ENCODE assay signal across 24 mouse cellular contexts in genomic region chr6:135166262-135166661, GRCm38 (mm10). TPM values are rescaled to one million over a fixed set of nuclear protein-coding genes. Genes with fewer than 3 reads are reported as not detected.
A peak's percentile ranks its signal among the peaks of the same experiment; 100 is the strongest.
DNase-seq lines count a peak whose midpoint lies in the region; ATAC-seq and TF ChIP-seq lines count a peak whose summit lies in the region.
"Had no signal": no experiment of that assay in that cellular context is flagged by ENCODE, and none has a peak within 500 bp of the region (broad histone marks: within the 10 kb centered on the region; RNA-seq: fewer than 3 reads in every experiment).

No protein-coding gene starts in this region.

- H3K27ac ChIP-seq in heart, embryonic 13.5 days (replicated peaks) = no peak overlapping the region
- peak overlapping the region; percentile 69 for H3K27ac ChIP-seq in bone marrow, adult 2 months (ENCODE audit: control insufficient read depth, insufficient read depth, low read depth, low read length, poor library complexity)
- H3K27ac ChIP-seq in intestine, embryonic 15.5 days = no peak overlapping the region
- peak overlapping the region; percentile 96 for H3K27ac ChIP-seq in liver, embryonic 14.5 days
- H3K27ac ChIP-seq in forebrain, embryonic 14.5 days (ENCODE audit: low read depth, low read length) = no peak overlapping the region
- H3K27ac ChIP-seq: forebrain, embryonic 15.5 days; hindbrain, embryonic 15.5 days; macrophage; midbrain, embryonic 13.5 days; neural tube, embryonic 15.5 days had no signal

- no peak for DNase-seq in heart, adult 18-20 months
- DNase-seq in liver, embryonic 14.5 days (ENCODE audit: low read depth in 3 of 3, low spot score in 3 of 3) = peak in 1 of 3 experiments; percentile 42
- DNase-seq in forebrain, embryonic 14.5 days (ENCODE audit: low spot score) = no peak
- no peak for DNase-seq in gastrocnemius, postnatal 25 days
- DNase-seq: adrenal gland, postnatal 14 days; B cell, adult 2 months; cerebellum, postnatal 25 days; heart, postnatal 10 days; kidney, adult 8-10 months; kidney, postnatal 4 days; lung, adult 18-20 months; thymus, adult 18-20 months had no signal

- peak overlapping the region; percentile 71 for H3K4me2 ChIP-seq in heart, embryonic 13.5 days
- H3K4me2 ChIP-seq in intestine, embryonic 15.5 days (replicated peaks) = peak overlapping the region; percentile 90; the same call in 1 of the 2 replicates
- peak overlapping the region; percentile 92 for H3K4me2 ChIP-seq in liver, embryonic 14.5 days (ENCODE audit: low read depth)
- no peak overlapping the region for H3K4me2 ChIP-seq in forebrain, embryonic 14.5 days (ENCODE audit: low read length)
- H3K4me2 ChIP-seq: forebrain, embryonic 15.5 days; hindbrain, embryonic 15.5 days; midbrain, embryonic 13.5 days; neural tube, embryonic 15.5 days had no signal

- ATAC-seq in heart, embryonic 13.5 days (ENCODE audit: extremely low read depth, insufficient number of reproducible peaks, low FRiP score, low TSS enrichment) = no peak
- no peak for ATAC-seq in intestine, embryonic 15.5 days
- no peak for ATAC-seq in liver, embryonic 14.5 days (ENCODE audit: insufficient read depth)
- no peak for ATAC-seq in forebrain, embryonic 14.5 days
- ATAC-seq: forebrain, embryonic 15.5 days; midbrain, embryonic 13.5 days had no signal

- WGBS in heart, embryonic 13.5 days = 88% methylated on average over 3 of the region's 3 CpGs
- WGBS in bone marrow, adult 2 months = 64% methylated on average over 3 of the region's 3 CpGs
- WGBS in intestine, embryonic 15.5 days = 89% methylated on average over 3 of the region's 3 CpGs
- WGBS in liver, embryonic 14.5 days (ENCODE audit: insufficient replicate concordance) = 37% methylated on average over 3 of the region's 3 CpGs
- WGBS in forebrain, embryonic 14.5 days = 94% methylated on average over 3 of the region's 3 CpGs

- no peak overlapping the region for H3K9ac ChIP-seq in heart, embryonic 13.5 days
- no peak overlapping the region for H3K9ac ChIP-seq in intestine, embryonic 15.5 days
- peak overlapping the region; percentile 97 for H3K9ac ChIP-seq in liver, embryonic 14.5 days (replicated peaks)
- no peak overlapping the region for H3K9ac ChIP-seq in forebrain, embryonic 14.5 days (ENCODE audit: low read length)
- H3K9ac ChIP-seq: forebrain, embryonic 15.5 days; hindbrain, embryonic 15.5 days; midbrain, embryonic 13.5 days; neural tube, embryonic 15.5 days had no signal

- no peaks in the 10 kb centered on the region for H3K9me3 ChIP-seq in heart, embryonic 13.5 days
- H3K9me3 ChIP-seq in intestine, embryonic 15.5 days = no peaks in the 10 kb centered on the region
- H3K9me3 ChIP-seq in liver, embryonic 14.5 days (ENCODE audit: control insufficient read depth, low read length) = no peaks in the 10 kb centered on the region
- H3K9me3 ChIP-seq in forebrain, embryonic 14.5 days (replicated peaks; ENCODE audit: control insufficient read depth, low read length) = no peaks in the 10 kb centered on the region
- H3K9me3 ChIP-seq: forebrain, embryonic 15.5 days; hindbrain, embryonic 15.5 days; midbrain, embryonic 13.5 days; neural tube, embryonic 15.5 days had no signal

- H3K4me1 ChIP-seq in heart, embryonic 13.5 days = peaks cover 29% of the 10 kb centered on the region
- H3K4me1 ChIP-seq in bone marrow, adult 2 months (ENCODE audit: control insufficient read depth, insufficient read depth, low read length) = peaks cover 3% of the 10 kb centered on the region
- H3K4me1 ChIP-seq in intestine, embryonic 15.5 days (replicated peaks) = 0 out of 2 replicates have a peak, but pooled peaks cover 3% of the 10 kb centered on the region
- H3K4me1 ChIP-seq in liver, embryonic 14.5 days (replicated peaks; ENCODE audit: control insufficient read depth in 2 of 2, insufficient read depth in 2 of 2, low read length in 1 of 2) = peaks cover 48 to 50% of the 10 kb centered on the region in 2 experiments
- H3K4me1 ChIP-seq in forebrain, embryonic 14.5 days (ENCODE audit: control insufficient read depth, insufficient read depth, low read length) = no peaks in the 10 kb centered on the region; the same call in 1 of the 2 replicates

- no peak for TF ChIP-seq POLR2A in bone marrow, adult 2 months (IDR thresholded peaks at IDR 0.05; ENCODE audit: borderline replicate concordance, control insufficient read depth, low read depth, low read length)

- H3K4me3 ChIP-seq in heart, embryonic 13.5 days = no peak overlapping the region
- peak overlapping the region; percentile 27 for H3K4me3 ChIP-seq in bone marrow, adult 2 months (replicated peaks; ENCODE audit: control insufficient read depth, low read depth, low read length)
- H3K4me3 ChIP-seq in intestine, embryonic 15.5 days (replicated peaks) = no peak overlapping the region
- peak overlapping the region; percentile 90 to 91 for H3K4me3 ChIP-seq in liver, embryonic 14.5 days (ENCODE audit: insufficient read depth in 1 of 2, low read depth in 2 of 2, low read length in 2 of 2)
- H3K4me3 ChIP-seq in forebrain, embryonic 14.5 days (ENCODE audit: low read depth, low read length) = no peak overlapping the region
- H3K4me3 ChIP-seq: forebrain, embryonic 15.5 days; hindbrain, embryonic 15.5 days; midbrain, embryonic 13.5 days; myocyte; neural tube, embryonic 15.5 days had no signal

- no peak for TF ChIP-seq CTCF in bone marrow, adult 2 months (IDR thresholded peaks at IDR 0.05; ENCODE audit: control insufficient read depth, insufficient read depth, low read length)
- TF ChIP-seq CTCF in liver, embryonic 14.5 days (IDR thresholded peaks at IDR 0.05; ENCODE audit: low read depth) = no peak

- H3K36me3 ChIP-seq in heart, embryonic 13.5 days = 0 out of 2 replicates have a peak, but pooled peaks cover 2% of the 10 kb centered on the region
- H3K36me3 ChIP-seq in intestine, embryonic 15.5 days = no peaks in the 10 kb centered on the region
- peaks cover 28% of the 10 kb centered on the region for H3K36me3 ChIP-seq in liver, embryonic 14.5 days (replicated peaks; ENCODE audit: control insufficient read depth, insufficient read depth, low read depth)
- H3K36me3 ChIP-seq in forebrain, embryonic 14.5 days (ENCODE audit: control insufficient read depth, insufficient read depth, low read length) = no peaks in the 10 kb centered on the region
- H3K36me3 ChIP-seq: forebrain, embryonic 15.5 days; hindbrain, embryonic 15.5 days; midbrain, embryonic 13.5 days; neural tube, embryonic 15.5 days had no signal

- H3K27me3 ChIP-seq in heart, embryonic 13.5 days (replicated peaks) = no peaks in the 10 kb centered on the region
- H3K27me3 ChIP-seq in intestine, embryonic 15.5 days (replicated peaks) = no peaks in the 10 kb centered on the region
- H3K27me3 ChIP-seq in liver, embryonic 14.5 days (ENCODE audit: control insufficient read depth, insufficient read depth, low read length) = no peaks in the 10 kb centered on the region
- H3K27me3 ChIP-seq in forebrain, embryonic 14.5 days (replicated peaks; ENCODE audit: control insufficient read depth, insufficient read depth, low read length) = no peaks in the 10 kb centered on the region
- H3K27me3 ChIP-seq: forebrain, embryonic 15.5 days had no signal

- TF ChIP-seq EP300 in liver, embryonic 14.5 days (IDR thresholded peaks at IDR 0.05; ENCODE audit: low read depth) = no peak

RNA-seq across cellular contexts. Expression of gene Fam234b, which starts 31.5 kb away (rescaled TPM):
- 8.0 and 8.4 TPM in 2 replicates for polyA plus RNA-seq in heart, embryonic 13.5 days (2015; fragmentation: Nextera tagmentation; extraction: Ambion mirVana)
- 1 to 10 TPM; 7.7 to 9.0 TPM for total RNA-seq in heart, adult 18-20 months (2021)
- polyA plus RNA-seq in bone marrow, adult 2 months (2011; ENCODE audit: insufficient read depth, insufficient read length, low replicate concordance, missing spikeins) = 28.7 and 38.2 TPM in 2 replicates
- polyA plus RNA-seq in intestine, embryonic 15.5 days (2015; fragmentation: Nextera tagmentation; extraction: Ambion mirVana) = 36.3 and 42.0 TPM in 2 replicates
- polyA plus RNA-seq in liver, embryonic 14.5 days (2012; rRNA removed) = 18.7 and 19.1 TPM in 2 replicates
- polyA plus RNA-seq in liver, embryonic 14.5 days (2014; fragmentation: Nextera tagmentation; extraction: Ambion mirVana) = 27.8 and 34.9 TPM in 2 replicates
- 75.5 and 95.1 TPM in 2 replicates for polyA plus RNA-seq in forebrain, embryonic 14.5 days (2014; fragmentation: Nextera tagmentation; extraction: Ambion mirVana)
- total RNA-seq in gastrocnemius, postnatal 25 days (2021) = 1 to 10 TPM; 3.4 to 3.9 TPM

RNA-seq across cellular contexts. Expression of gene Hebp1, which starts 31.6 kb away (rescaled TPM):
- polyA plus RNA-seq in heart, embryonic 13.5 days (2015; fragmentation: Nextera tagmentation; extraction: Ambion mirVana) = 14.5 and 15.9 TPM in 2 replicates
- total RNA-seq in heart, adult 18-20 months (2021) = 10 to 100 TPM; 64.7 to 68.9 TPM
- 103 and 178 TPM in 2 replicates for polyA plus RNA-seq in bone marrow, adult 2 months (2011; ENCODE audit: insufficient read depth, insufficient read length, low replicate concordance, missing spikeins)
- 45.1 and 58.0 TPM in 2 replicates for polyA plus RNA-seq in intestine, embryonic 15.5 days (2015; fragmentation: Nextera tagmentation; extraction: Ambion mirVana)
- 127 and 198 TPM in 2 replicates for polyA plus RNA-seq in liver, embryonic 14.5 days (2012; rRNA removed)
- 60.1 and 70.2 TPM in 2 replicates for polyA plus RNA-seq in liver, embryonic 14.5 days (2014; fragmentation: Nextera tagmentation; extraction: Ambion mirVana)
- polyA plus RNA-seq in forebrain, embryonic 14.5 days (2014; fragmentation: Nextera tagmentation; extraction: Ambion mirVana) = 4.6 and 6.8 TPM in 2 replicates
- 10 to 100 TPM in 1 of 2 experiments, 1 to 10 TPM in 1; 4.8 to 10.2 TPM for total RNA-seq in gastrocnemius, postnatal 25 days (2021)

RNA-seq across cellular contexts. Expression of gene Gprc5d, which starts 48.2 kb away (rescaled TPM):
- polyA plus RNA-seq in heart, embryonic 13.5 days (2015; fragmentation: Nextera tagmentation; extraction: Ambion mirVana) = not detected in 2 replicates
- total RNA-seq in heart, adult 18-20 months (2021) = not detected
- polyA plus RNA-seq in bone marrow, adult 2 months (2011; ENCODE audit: insufficient read depth, insufficient read length, low replicate concordance, missing spikeins) = not detected in 2 replicates
- polyA plus RNA-seq in intestine, embryonic 15.5 days (2015; fragmentation: Nextera tagmentation; extraction: Ambion mirVana) = not detected in 2 replicates
- 0.28 and 0.41 TPM in 2 replicates for polyA plus RNA-seq in liver, embryonic 14.5 days (2012; rRNA removed)
- not detected in 2 replicates for polyA plus RNA-seq in liver, embryonic 14.5 days (2014; fragmentation: Nextera tagmentation; extraction: Ambion mirVana)
- polyA plus RNA-seq in forebrain, embryonic 14.5 days (2014; fragmentation: Nextera tagmentation; extraction: Ambion mirVana) = not detected in 2 replicates
- total RNA-seq in gastrocnemius, postnatal 25 days (2021) = not detected
- total RNA-seq: adrenal gland, postnatal 14 days; granulocyte monocyte progenitor cell, adult 5-6 weeks; layer of hippocampus, postnatal 25 days; left cerebral cortex, postnatal 36 days had no signal
- polyA plus RNA-seq: forebrain, embryonic 15.5 days; hindbrain, embryonic 15.5 days; macrophage; neural tube, embryonic 15.5 days had no signal

Comparison
In these comparisons a context has a peak if more than half of its experiments do, and no peak if none do; other contexts are left out.
1. H3K27ac ChIP-seq: peak in bone marrow, adult 2 months (single experiment) and liver, embryonic 14.5 days (single experiment); none in heart, embryonic 13.5 days (single experiment), intestine, embryonic 15.5 days (single experiment) and forebrain, embryonic 14.5 days (single experiment).
2. H3K4me3 ChIP-seq: peak in bone marrow, adult 2 months (single experiment) and liver, embryonic 14.5 days (2 of 2); none in heart, embryonic 13.5 days (single experiment), intestine, embryonic 15.5 days (single experiment) and forebrain, embryonic 14.5 days (single experiment).